ENCODE assay signal across 23 mouse cellular contexts in genomic region chr10:84638382-84638781, GRCm38 (mm10). TPM values are rescaled to one million over a fixed set of nuclear protein-coding genes. Genes with fewer than 3 reads are reported as not detected.
DNase-seq lines count a peak whose midpoint lies in the region; ATAC-seq and TF ChIP-seq lines count a peak whose summit lies in the region.
"Had no signal": no experiment of that assay in that cellular context is flagged by ENCODE, and none has a peak within 500 bp of the region (broad histone marks: within the 10 kb centered on the region; RNA-seq: fewer than 3 reads in every experiment).

No protein-coding gene starts in this region.

- intact Hi-C loops in gastrocnemius, postnatal 14 days (cut with DNase I; ENCODE audit: low total_unique reads), result no loop called here
- intact Hi-C loops in heart, adult 2 months (cut with DNase I), result no loop called here

- no peak for ATAC-seq in heart, embryonic 11.5 days (replicated peaks; ENCODE audit: insufficient number of reproducible peaks, low FRiP score, low TSS enrichment)
- ATAC-seq in liver, embryonic 12.5 days, result no peak
- ATAC-seq in cerebellum, adult (ENCODE audit: insufficient number of reproducible peaks, low FRiP score, low TSS enrichment), result no peak
- ATAC-seq: CD4-positive, CD25-positive, alpha-beta regulatory T cell, adult 4 months; forebrain, postnatal 0 days; intestine, embryonic 16.5 days had no signal

- peaks cover 1% of the 10 kb centered on the region; the same call in 1 of the 2 replicates for H3K4me1 ChIP-seq in heart, adult 2 months (ENCODE audit: control insufficient read depth, insufficient read depth, low read length)
- H3K4me1 ChIP-seq in heart, embryonic 11.5 days (ENCODE audit: control insufficient read depth, insufficient read depth, low read length), result no peaks in the 10 kb centered on the region
- H3K4me1 ChIP-seq in liver, embryonic 12.5 days, result peaks cover 22% of the 10 kb centered on the region
- H3K4me1 ChIP-seq: embryonic facial prominence, embryonic 13.5 days; forebrain, embryonic 12.5 days; heart, embryonic 15.5 days; hindbrain, embryonic 15.5 days had no signal

- H3K4me3 ChIP-seq in heart, adult 2 months, result no peak overlapping the region
- no peak overlapping the region for H3K4me3 ChIP-seq in heart, embryonic 11.5 days (ENCODE audit: low read depth, low read length)
- no peak overlapping the region for H3K4me3 ChIP-seq in liver, embryonic 12.5 days
- H3K4me3 ChIP-seq: embryonic facial prominence, embryonic 13.5 days; forebrain, embryonic 12.5 days; heart, embryonic 15.5 days; hindbrain, embryonic 15.5 days had no signal

- H3K27me3 ChIP-seq in heart, adult 2 months (ENCODE audit: control insufficient read depth, insufficient read depth, low read length), result no peaks in the 10 kb centered on the region
- no peaks in the 10 kb centered on the region for H3K27me3 ChIP-seq in heart, embryonic 11.5 days (ENCODE audit: control insufficient read depth, insufficient read depth, low read length)
- no peaks in the 10 kb centered on the region for H3K27me3 ChIP-seq in liver, embryonic 12.5 days (replicated peaks)
- H3K27me3 ChIP-seq: embryonic facial prominence, embryonic 13.5 days; forebrain, embryonic 12.5 days; heart, embryonic 15.5 days; hindbrain, embryonic 15.5 days had no signal

- no peaks in the 10 kb centered on the region for H3K79me2 ChIP-seq in heart, adult 2 months (replicated peaks; ENCODE audit: control insufficient read depth, insufficient read depth, low read length)

- 67% methylated on average over 4 of the region's 4 CpGs for whole genome bisulfite sequencing in heart, adult 2 months
- 87% methylated on average over 4 of the region's 4 CpGs for WGBS in heart, embryonic 11.5 days (ENCODE audit: insufficient replicate concordance)
- WGBS in liver, embryonic 12.5 days (ENCODE audit: insufficient replicate concordance), result 81% methylated on average over 4 of the region's 4 CpGs

- peak; percentile 31 for DNase-seq in gastrocnemius, adult 18-20 months (ENCODE audit: low spot score)
- no peak for DNase-seq in gastrocnemius, postnatal 14 days
- DNase-seq in heart, adult 2 months, result peak in 1 of 2 experiments; percentile 39
- DNase-seq in liver, result no peak
- DNase-seq in heart, postnatal 4 days, result peak; percentile 37
- DNase-seq: adrenal gland, postnatal 10 days; B cell, adult 2 months; cerebellum, adult 11-12 months; cerebellum, adult 9-10 months; cerebellum, postnatal 36 days; forebrain, postnatal 0 days; gastrocnemius, postnatal 10 days; kidney, adult 2 months had no signal

- H3K36me3 ChIP-seq in heart, adult 2 months (ENCODE audit: control insufficient read depth, insufficient read depth, low read length), result peaks cover 5% of the 10 kb centered on the region
- peaks cover 8% of the 10 kb centered on the region for H3K36me3 ChIP-seq in heart, embryonic 11.5 days (ENCODE audit: control insufficient read depth, insufficient read depth, low read length)
- peaks cover 72% of the 10 kb centered on the region for H3K36me3 ChIP-seq in liver, embryonic 12.5 days

- TF ChIP-seq EP300 in heart, adult 2 months (IDR thresholded peaks at IDR 0.05; ENCODE audit: insufficient read depth, low read depth, low read length), result no peak

- H3K9ac ChIP-seq in heart, adult 2 months (ENCODE audit: low read depth, low read length), result no peak overlapping the region
- H3K9ac ChIP-seq in heart, embryonic 11.5 days (ENCODE audit: low read depth, low read length), result no peak overlapping the region
- H3K9ac ChIP-seq in liver, embryonic 12.5 days, result no peak overlapping the region
- H3K9ac ChIP-seq: embryonic facial prominence, embryonic 13.5 days; forebrain, embryonic 12.5 days; forebrain, postnatal 0 days; heart, embryonic 15.5 days; hindbrain, embryonic 15.5 days had no signal

- no peak overlapping the region for H3K4me2 ChIP-seq in heart, embryonic 11.5 days
- H3K4me2 ChIP-seq in liver, embryonic 12.5 days, result no peak overlapping the region
- H3K4me2 ChIP-seq: embryonic facial prominence, embryonic 13.5 days; forebrain, embryonic 12.5 days; heart, embryonic 15.5 days; hindbrain, embryonic 15.5 days had no signal

- TF ChIP-seq POLR2A in heart, adult 2 months (IDR thresholded peaks at IDR 0.05; ENCODE audit: insufficient read depth, low read depth, low read length), result no peak

- no peak for TF ChIP-seq CTCF in heart, adult 2 months (IDR thresholded peaks at IDR 0.05)

- peak overlapping the region; percentile 41 for H3K27ac ChIP-seq in heart, adult 2 months
- no peak overlapping the region for H3K27ac ChIP-seq in heart, embryonic 11.5 days (ENCODE audit: low read depth, low read length)
- peak overlapping the region; percentile 85; the same call in 1 of the 2 replicates for H3K27ac ChIP-seq in liver, embryonic 12.5 days
- H3K27ac ChIP-seq: embryonic facial prominence, embryonic 13.5 days; forebrain, embryonic 12.5 days; heart, embryonic 15.5 days; hindbrain, embryonic 15.5 days had no signal

- H3K9me3 ChIP-seq in heart, embryonic 11.5 days (replicated peaks; ENCODE audit: control insufficient read depth, low read length), result no peaks in the 10 kb centered on the region
- no peaks in the 10 kb centered on the region for H3K9me3 ChIP-seq in liver, embryonic 12.5 days (replicated peaks)
- H3K9me3 ChIP-seq: embryonic facial prominence, embryonic 13.5 days; forebrain, embryonic 12.5 days; G1E; heart, embryonic 15.5 days; hindbrain, embryonic 15.5 days had no signal

RNA-seq across cellular contexts. Expression of gene Polr3b, which starts 16.3 kb away (rescaled TPM):
- total RNA-seq in gastrocnemius, adult 18-20 months (2021), result 1 to 10 TPM; 8.8 to 10.0 TPM
- 10 to 100 TPM; 13.0 to 13.1 TPM for total RNA-seq in gastrocnemius, postnatal 14 days (2021)
- total RNA-seq in heart, adult 2 months (2021), result 10 to 100 TPM in 1 of 2 experiments, 1 to 10 TPM in 1; 8.9 to 10.9 TPM
- polyA plus RNA-seq in heart, adult 2 months (2012; rRNA removed), result 3.0 and 5.1 TPM in 2 replicates
- polyA plus RNA-seq in heart, embryonic 11.5 days (2014; fragmentation: Nextera tagmentation; extraction: Ambion mirVana), result 12.5 and 14.4 TPM in 2 replicates
- polyA plus RNA-seq in liver, embryonic 12.5 days (2016; fragmentation: Nextera tagmentation; extraction: Ambion mirVana), result 9.9 and 11.3 TPM in 2 replicates
- 10 to 100 TPM; 13.8 to 14.9 TPM for total RNA-seq in heart, postnatal 4 days (2021)

Comparison
In these comparisons a context has a peak if more than half of its experiments do, and no peak if none do; other contexts are left out.
1. DNase-seq: peak in gastrocnemius, adult 18-20 months (single experiment) and heart, postnatal 4 days (single experiment); none in gastrocnemius, postnatal 14 days (single experiment) and liver (single experiment).